In the genomic region with DNA sequence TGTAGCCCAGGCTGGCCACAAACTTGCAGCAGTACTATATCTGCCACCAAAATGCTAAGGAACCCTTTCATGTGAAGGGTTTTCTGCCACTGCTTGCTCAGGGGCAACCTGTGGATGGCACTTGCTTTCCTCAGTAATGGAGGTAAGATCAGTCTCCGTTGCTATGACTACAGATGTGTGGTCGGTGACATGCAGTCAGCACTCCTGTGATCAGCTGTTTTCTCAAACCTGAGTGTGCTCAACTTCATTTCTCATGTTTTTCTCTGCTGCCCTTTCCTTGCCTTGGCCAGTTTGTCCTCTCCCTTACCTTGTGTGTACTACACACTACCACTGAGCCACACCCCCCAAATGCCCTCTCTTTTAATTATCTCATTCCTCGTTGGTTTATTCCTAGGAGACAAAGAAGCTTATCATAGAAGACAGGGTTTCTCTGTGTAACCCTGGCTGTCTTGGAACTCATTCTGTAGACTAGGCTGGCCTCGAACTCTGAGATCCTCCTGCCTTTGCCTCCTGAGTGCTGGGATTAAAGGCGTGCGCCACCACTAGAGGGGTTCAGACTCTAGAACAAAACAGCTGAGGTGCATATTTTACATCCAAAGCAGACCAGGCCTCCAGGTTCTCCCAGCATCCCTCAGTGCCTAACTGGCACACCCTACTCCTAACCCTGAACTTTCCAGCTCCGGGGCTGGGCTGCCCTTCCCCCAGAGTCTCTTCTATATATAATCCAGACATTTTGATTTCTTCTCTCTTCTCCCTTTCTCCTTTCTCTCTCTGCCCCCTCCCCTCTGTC, we compare ENCODE assay signal across 12 mouse cellular contexts.
"Had no signal": no experiment of that assay in that cellular context is flagged by ENCODE, and none has a peak within 500 bp of the region (broad histone marks: within the 10 kb centered on the region; RNA-seq: fewer than 3 reads in every experiment).

No protein-coding gene starts in this region.

- H3K4me1 ChIP-seq: lung, embryonic 15.5 days; stomach, embryonic 15.5 days had no signal

- H3K4me3 ChIP-seq: limb, embryonic 10.5 days; lung, embryonic 15.5 days; neural tube, embryonic 13.5 days; stomach, embryonic 15.5 days had no signal

- H3K27ac ChIP-seq: limb, embryonic 10.5 days; lung, embryonic 15.5 days; neural tube, embryonic 13.5 days; stomach, embryonic 15.5 days had no signal

- H3K4me2 ChIP-seq: liver, embryonic 11.5 days; lung, embryonic 15.5 days; neural tube, embryonic 13.5 days; stomach, embryonic 15.5 days had no signal

- H3K27me3 ChIP-seq: lung, embryonic 15.5 days; neural tube, embryonic 13.5 days; stomach, embryonic 15.5 days had no signal

- DNase-seq: kidney, adult 8-10 months; kidney, postnatal 36 days; liver, postnatal 0 days; retina, postnatal 1 day; thymus, adult 2 months; thymus, postnatal 25 days had no signal

- ATAC-seq: intestine, embryonic 16.5 days; liver, postnatal 0 days had no signal

- H3K9me3 ChIP-seq: limb, embryonic 10.5 days; lung, embryonic 15.5 days; neural tube, embryonic 13.5 days; stomach, embryonic 15.5 days had no signal

- H3K9ac ChIP-seq: liver, postnatal 0 days; lung, embryonic 15.5 days; neural tube, embryonic 13.5 days; stomach, embryonic 15.5 days had no signal
